21 mouse cellular contexts compared by ENCODE assay signal in genomic region chr1:78171671-78172070, GRCm38 (mm10). TPM values are rescaled to one million over a fixed set of nuclear protein-coding genes. Genes with fewer than 3 reads are reported as not detected.
DNase-seq lines count a peak whose midpoint lies in the region; ATAC-seq and TF ChIP-seq lines count a peak whose summit lies in the region.
"Had no signal": no experiment of that assay in that cellular context is flagged by ENCODE, and none has a peak within 500 bp of the region (broad histone marks: within the 10 kb centered on the region; RNA-seq: fewer than 3 reads in every experiment).

No protein-coding gene starts in this region.

- WGBS in forebrain, embryonic 11.5 days: 5% methylated on average over 1 of the region's 1 CpGs
- 4% methylated on average over 1 of the region's 1 CpGs for WGBS in forebrain, embryonic 15.5 days
- 15% methylated on average over 1 of the region's 1 CpGs for WGBS in embryonic facial prominence, embryonic 15.5 days
- WGBS in hindbrain, postnatal 0 days: 17% methylated on average over 1 of the region's 1 CpGs
- 11% methylated on average over 1 of the region's 1 CpGs for WGBS in neural tube, embryonic 12.5 days
- WGBS in heart, embryonic 12.5 days: 54% methylated on average over 1 of the region's 1 CpGs

- H3K4me1 ChIP-seq in forebrain, embryonic 11.5 days (replicated peaks; ENCODE audit: control insufficient read depth, insufficient read depth, low read length): peaks cover 19% of the 10 kb centered on the region
- peaks cover 5% of the 10 kb centered on the region; the same call in 1 of the 2 replicates for H3K4me1 ChIP-seq in forebrain, embryonic 15.5 days
- peaks cover 51% of the 10 kb centered on the region for H3K4me1 ChIP-seq in embryonic facial prominence, embryonic 15.5 days
- H3K4me1 ChIP-seq in hindbrain, postnatal 0 days (ENCODE audit: insufficient read depth, low read length): no peaks in the 10 kb centered on the region
- peaks cover 53% of the 10 kb centered on the region for H3K4me1 ChIP-seq in neural tube, embryonic 12.5 days
- H3K4me1 ChIP-seq in heart, embryonic 12.5 days (replicated peaks): no peaks in the 10 kb centered on the region

- no peak overlapping the region for H3K9ac ChIP-seq in forebrain, embryonic 11.5 days (ENCODE audit: low read length)
- H3K9ac ChIP-seq in forebrain, embryonic 15.5 days (replicated peaks): no peak overlapping the region
- H3K9ac ChIP-seq in embryonic facial prominence, embryonic 15.5 days: no peak overlapping the region
- no peak overlapping the region for H3K9ac ChIP-seq in hindbrain, postnatal 0 days (replicated peaks; ENCODE audit: low read length)
- H3K9ac ChIP-seq in neural tube, embryonic 12.5 days: no peak overlapping the region
- no peak overlapping the region for H3K9ac ChIP-seq in heart, embryonic 12.5 days

- H3K4me3 ChIP-seq in forebrain, embryonic 11.5 days (ENCODE audit: low read depth, low read length): no peak overlapping the region
- no peak overlapping the region for H3K4me3 ChIP-seq in forebrain, embryonic 15.5 days
- no peak overlapping the region for H3K4me3 ChIP-seq in embryonic facial prominence, embryonic 15.5 days (replicated peaks)
- H3K4me3 ChIP-seq in hindbrain, postnatal 0 days (ENCODE audit: low read length): no peak overlapping the region
- no peak overlapping the region for H3K4me3 ChIP-seq in neural tube, embryonic 12.5 days
- no peak overlapping the region for H3K4me3 ChIP-seq in heart, embryonic 12.5 days

- peak; percentile 38 for DNase-seq in forebrain, embryonic 11.5 days (ENCODE audit: low spot score)
- peak; percentile 77 for DNase-seq in hindbrain, postnatal 0 days (ENCODE audit: low spot score)
- DNase-seq in kidney, postnatal 36 days: no peak
- DNase-seq: cerebellum, adult 9-10 months; heart, postnatal 14 days; kidney, adult 11 months; kidney, postnatal 14 days; liver; lung, adult 18-20 months; lung, postnatal 36 days; thymus, adult 18-20 months had no signal

- ATAC-seq in forebrain, embryonic 11.5 days (replicated peaks; ENCODE audit: low FRiP score): no peak
- no peak for ATAC-seq in forebrain, embryonic 15.5 days (replicated peaks)
- ATAC-seq in embryonic facial prominence, embryonic 15.5 days (ENCODE audit: insufficient number of reproducible peaks, low FRiP score, low TSS enrichment, low read depth): no peak
- peak; percentile 77 for ATAC-seq in hindbrain, postnatal 0 days
- ATAC-seq in neural tube, embryonic 12.5 days (ENCODE audit: low FRiP score, low read depth): no peak
- no peak for ATAC-seq in erythroid progenitor cell, adult 5-6 weeks (replicated peaks; ENCODE audit: low FRiP score, poor library complexity, severe bottlenecking)
- ATAC-seq in heart, embryonic 12.5 days (ENCODE audit: insufficient number of reproducible peaks, low FRiP score): no peak
- ATAC-seq: forebrain, embryonic 14.5 days had no signal

- TF ChIP-seq CTCF in hindbrain, postnatal 0 days (IDR thresholded peaks at IDR 0.05; ENCODE audit: low read depth): no peak

- H3K27ac ChIP-seq in forebrain, embryonic 11.5 days (ENCODE audit: low read depth, low read length): no peak overlapping the region
- H3K27ac ChIP-seq in forebrain, embryonic 15.5 days (replicated peaks): no peak overlapping the region
- H3K27ac ChIP-seq in embryonic facial prominence, embryonic 15.5 days (replicated peaks): peak overlapping the region; percentile 61; the same call in 1 of the 2 replicates
- H3K27ac ChIP-seq in hindbrain, postnatal 0 days: peak overlapping the region; percentile 73; the same call in 1 of the 2 replicates
- H3K27ac ChIP-seq in neural tube, embryonic 12.5 days: no peak overlapping the region
- H3K27ac ChIP-seq in heart, embryonic 12.5 days (ENCODE audit: poor library complexity, severe bottlenecking): no peak overlapping the region

- H3K27me3 ChIP-seq in forebrain, embryonic 11.5 days (ENCODE audit: control insufficient read depth, insufficient read depth, low read length): peaks cover 74% of the 10 kb centered on the region
- peaks cover 82% of the 10 kb centered on the region for H3K27me3 ChIP-seq in forebrain, embryonic 15.5 days
- H3K27me3 ChIP-seq in embryonic facial prominence, embryonic 15.5 days: peaks cover 9% of the 10 kb centered on the region
- peaks cover 13% of the 10 kb centered on the region for H3K27me3 ChIP-seq in hindbrain, postnatal 0 days (ENCODE audit: insufficient read depth, low read length)
- peaks cover 15% of the 10 kb centered on the region for H3K27me3 ChIP-seq in neural tube, embryonic 12.5 days (replicated peaks)
- peaks cover 29% of the 10 kb centered on the region for H3K27me3 ChIP-seq in heart, embryonic 12.5 days (replicated peaks)

- no peaks in the 10 kb centered on the region for H3K9me3 ChIP-seq in forebrain, embryonic 11.5 days (ENCODE audit: control insufficient read depth, low read length)
- no peaks in the 10 kb centered on the region for H3K9me3 ChIP-seq in forebrain, embryonic 15.5 days
- H3K9me3 ChIP-seq in embryonic facial prominence, embryonic 15.5 days (replicated peaks): no peaks in the 10 kb centered on the region
- H3K9me3 ChIP-seq in hindbrain, postnatal 0 days (ENCODE audit: low read length): no peaks in the 10 kb centered on the region
- H3K9me3 ChIP-seq in neural tube, embryonic 12.5 days: no peaks in the 10 kb centered on the region
- no peaks in the 10 kb centered on the region for H3K9me3 ChIP-seq in heart, embryonic 12.5 days (replicated peaks)

- H3K4me2 ChIP-seq in forebrain, embryonic 11.5 days (ENCODE audit: low read depth, low read length, severe bottlenecking): no peak overlapping the region
- no peak overlapping the region for H3K4me2 ChIP-seq in forebrain, embryonic 15.5 days (replicated peaks)
- H3K4me2 ChIP-seq in embryonic facial prominence, embryonic 15.5 days (replicated peaks): no peak overlapping the region
- peak overlapping the region; percentile 38 for H3K4me2 ChIP-seq in hindbrain, postnatal 0 days (ENCODE audit: low read depth, low read length)
- peak overlapping the region; percentile 38 for H3K4me2 ChIP-seq in neural tube, embryonic 12.5 days (replicated peaks)
- H3K4me2 ChIP-seq in heart, embryonic 12.5 days: no peak overlapping the region

- no peaks in the 10 kb centered on the region for H3K36me3 ChIP-seq in forebrain, embryonic 11.5 days (ENCODE audit: control insufficient read depth, insufficient read depth, low read length)
- H3K36me3 ChIP-seq in forebrain, embryonic 15.5 days: no peaks in the 10 kb centered on the region
- H3K36me3 ChIP-seq in embryonic facial prominence, embryonic 15.5 days: no peaks in the 10 kb centered on the region
- no peaks in the 10 kb centered on the region for H3K36me3 ChIP-seq in hindbrain, postnatal 0 days (ENCODE audit: insufficient read depth, low read length)
- H3K36me3 ChIP-seq in neural tube, embryonic 12.5 days: peaks cover 1% of the 10 kb centered on the region; the same call in 1 of the 2 replicates
- no peaks in the 10 kb centered on the region for H3K36me3 ChIP-seq in heart, embryonic 12.5 days

RNA-seq across cellular contexts. Expression of gene Pax3, which starts 25.3 kb away (rescaled TPM):
- polyA plus RNA-seq in forebrain, embryonic 11.5 days (2014; fragmentation: Nextera tagmentation; extraction: Ambion mirVana): 4.4 and 4.7 TPM in 2 replicates
- 0.19 and 0.70 TPM in 2 replicates for polyA plus RNA-seq in forebrain, embryonic 15.5 days (2015; fragmentation: Nextera tagmentation; extraction: Ambion mirVana)
- polyA plus RNA-seq in embryonic facial prominence, embryonic 15.5 days (2015; fragmentation: Nextera tagmentation; extraction: Ambion mirVana): 47.0 and 47.2 TPM in 2 replicates
- 8.0 and 11.9 TPM in 2 replicates for total RNA-seq in hindbrain, postnatal 0 days (2014; rRNA removed)
- 14.0 and 14.5 TPM in 2 replicates for polyA plus RNA-seq in hindbrain, postnatal 0 days (2015; fragmentation: Nextera tagmentation; extraction: Ambion mirVana)
- polyA plus RNA-seq in neural tube, embryonic 12.5 days (2016; fragmentation: Nextera tagmentation; extraction: Ambion mirVana): 44.6 and 45.4 TPM in 2 replicates
- total RNA-seq in erythroid progenitor cell, adult 5-6 weeks (2015; ENCODE audit: low replicate concordance): not detected in 2 replicates
- total RNA-seq in erythroid progenitor cell, adult 5-6 weeks (2017; ENCODE audit: low replicate concordance): not detected in 2 replicates
- 0.10 and 0.12 TPM in 2 replicates for polyA plus RNA-seq in heart, embryonic 12.5 days (2016; fragmentation: Nextera tagmentation; extraction: Ambion mirVana)
- total RNA-seq: adrenal gland, adult 18-20 months; gastrocnemius, adult 8-10 months; heart, adult 8-10 months had no signal
- polyA plus RNA-seq: urinary bladder, adult 2 months had no signal

Comparison
In these comparisons a context has a peak if more than half of its experiments do, and no peak if none do; other contexts are left out.
1. DNase-seq: peak in forebrain, embryonic 11.5 days (single experiment) and hindbrain, postnatal 0 days (single experiment); none in kidney, postnatal 36 days (0 of 2).
2. H3K27ac ChIP-seq: peak in embryonic facial prominence, embryonic 15.5 days (single experiment) and hindbrain, postnatal 0 days (single experiment); none in forebrain, embryonic 11.5 days (single experiment), forebrain, embryonic 15.5 days (single experiment), neural tube, embryonic 12.5 days (single experiment) and heart, embryonic 12.5 days (single experiment).
3. H3K4me2 ChIP-seq: peak in hindbrain, postnatal 0 days (single experiment) and neural tube, embryonic 12.5 days (single experiment); none in forebrain, embryonic 11.5 days (single experiment), forebrain, embryonic 15.5 days (single experiment), embryonic facial prominence, embryonic 15.5 days (single experiment) and heart, embryonic 12.5 days (single experiment).